Mouse (Mus musculus) embryonic facial prominence, embryonic 14.5 days (tissue): ENCODE measurements around the gene Mtch1. TPM values are rescaled to one million over a fixed set of nuclear protein-coding genes. Genes with fewer than 3 reads are reported as not detected.
A peak's percentile ranks its signal among the peaks of the same experiment; 100 is the strongest.

Experiments used
- ATAC-seq: fragments of 200-750 bp; cut with Nextera tagmentation; 2 replicates; pipeline ENCODE4 v1.8.0; 2017; ENCODE audit warnings: low read depth, moderate number of reproducible peaks, moderate TSS enrichment
- DNase-seq: peaks from one replicate; pipeline ENCODE4 v3.0.0-alpha.2; 2015; ENCODE audit warnings: low spot score
- H3K27ac ChIP-seq: fragments of 300-500 bp; sonication (generic); replicated peaks from 2 replicates; pipeline ENCODE4 v1.5.1; 2014; ENCODE audit warnings: low read depth, mild to moderate bottlenecking, low read length, moderate library complexity
- H3K27me3 ChIP-seq: fragments of 300-500 bp; sonication (generic); replicated peaks from 2 replicates; pipeline ENCODE4 v1.6.1; 2014; ENCODE audit warnings: low read length; ENCODE audit not compliant: control insufficient read depth, insufficient read depth
- H3K36me3 ChIP-seq: fragments of 300-500 bp; sonication (generic); 2 replicates; pipeline ENCODE4 v1.6.1; 2014; ENCODE audit warnings: low read length, mixed read lengths; ENCODE audit not compliant: control insufficient read depth, insufficient read depth
- H3K4me1 ChIP-seq: fragments of 300-500 bp; sonication (generic); 2 replicates; pipeline ENCODE4 v1.6.1; 2014; ENCODE audit warnings: antibody characterized with exemption, low read length; ENCODE audit not compliant: control insufficient read depth, insufficient read depth
- H3K4me2 ChIP-seq: fragments of 300-500 bp; sonication (generic); 2 replicates; pipeline ENCODE4 v1.6.1; 2014; ENCODE audit warnings: low read depth, mild to moderate bottlenecking, low read length, moderate library complexity, mixed read lengths
- H3K4me3 ChIP-seq: fragments of 300-500 bp; sonication (generic); 2 replicates; pipeline ENCODE4 v1.5.1; 2014; ENCODE audit warnings: low read depth, mild to moderate bottlenecking, low read length
- H3K9ac ChIP-seq: fragments of 300-500 bp; sonication (generic); 2 replicates; pipeline ENCODE4 v1.6.1; 2014; ENCODE audit warnings: low read depth, mild to moderate bottlenecking, low read length, moderate library complexity, mixed read lengths
- H3K9me3 ChIP-seq: fragments of 300-500 bp; sonication (generic); 2 replicates; pipeline ENCODE4 v1.6.1; 2016; ENCODE audit warnings: low read length; ENCODE audit not compliant: control insufficient read depth
- WGBS: fragments of 180-500 bp; shearing (Covaris S2); extraction: QIAGEN DNeasy Blood & Tissue Kit; methylation state at CpG from one replicate; pipeline ENCODE4 v1.1.7; 2014; 5-methylcytosine and 5-hydroxymethylcytosine counted together
- polyA plus RNA-seq: library from polyadenylated mRNA; unstranded; fragments of >200 nt; fragmentation: Nextera tagmentation; extraction: Ambion mirVana; gene quantifications from 2 replicates; pipeline ENCODE4 v1.2.1, GENCODE M21; 2014

Mtch1 gene
- polyA plus RNA-seq, 1 experiment from 2014 or later: 396 TPM

DNA sequence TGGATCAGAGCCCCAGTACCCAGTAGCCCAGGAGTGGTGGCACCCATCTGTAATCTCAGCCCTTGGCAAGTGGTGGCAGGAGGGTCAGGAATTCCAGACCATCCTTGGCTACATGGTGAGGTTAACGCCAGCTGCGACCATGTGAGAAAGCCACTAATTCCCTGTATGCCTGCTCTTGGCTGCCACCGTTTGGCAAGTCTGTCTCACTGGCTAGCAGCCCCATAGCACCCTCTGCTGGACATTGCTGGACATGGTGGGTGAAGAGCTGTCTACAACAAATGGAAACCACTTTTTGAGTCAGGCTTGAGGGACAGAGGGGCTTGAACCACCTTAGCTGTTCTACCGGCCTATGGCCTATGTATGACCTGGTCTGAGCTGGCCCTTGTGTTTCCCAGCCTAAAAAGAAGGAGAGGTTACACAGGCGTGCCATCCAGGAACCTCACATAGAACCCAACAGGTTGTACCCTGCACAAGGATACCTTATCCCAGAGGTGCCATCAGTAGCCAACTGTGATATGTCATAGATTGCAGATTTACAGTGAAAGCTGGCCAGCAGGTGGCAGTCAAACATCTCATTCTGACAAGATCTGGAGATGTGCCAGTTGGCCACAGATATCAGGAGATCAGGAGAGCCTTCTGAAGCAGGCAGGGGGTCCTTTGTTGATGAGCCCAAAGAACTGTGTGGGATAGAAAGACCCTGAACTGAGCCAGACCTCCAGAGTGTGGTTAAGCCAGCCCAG, 23.4 kb upstream of the Mtch1 start:
- H3K9ac ChIP-seq: no peak overlapping the region
- H3K27ac ChIP-seq: no peak overlapping the region
- H3K9me3 ChIP-seq: no peaks in the 10 kb centered on the region
- no peak overlapping the region for H3K4me3 ChIP-seq
- H3K36me3 ChIP-seq: no peaks in the 10 kb centered on the region
- peak; percentile 24; the same call in 1 of the 2 replicates for ATAC-seq
- H3K27me3 ChIP-seq: no peaks in the 10 kb centered on the region
- no peaks in the 10 kb centered on the region for H3K4me1 ChIP-seq
- no peak overlapping the region for H3K4me2 ChIP-seq
- 7% methylated on average over 5 of the region's 5 CpGs for WGBS
- peak; percentile 93 for DNase-seq

DNA sequence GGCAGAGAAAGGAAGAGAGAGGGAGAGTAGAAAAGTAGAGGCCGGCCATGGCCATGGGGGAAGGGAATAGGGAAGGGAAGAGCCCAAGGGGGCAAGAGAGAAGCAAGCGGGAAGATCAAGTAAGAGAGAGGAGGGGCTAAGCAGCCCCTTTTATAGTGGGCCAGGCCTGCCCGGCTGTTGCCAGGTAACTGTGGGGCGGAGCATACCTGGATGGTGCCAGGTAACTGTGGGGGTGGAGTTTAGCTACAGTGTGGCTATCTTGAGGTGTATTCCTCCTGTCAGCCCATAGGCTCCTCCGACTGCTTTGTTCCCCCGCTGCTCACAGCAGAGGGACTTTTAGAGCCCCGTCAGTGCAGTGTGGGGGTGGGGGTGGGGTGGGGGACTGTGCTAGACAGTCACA, 21.0 kb upstream of the Mtch1 start:
- H3K4me2 ChIP-seq: peak overlapping the region; percentile 40; the same call in 1 of the 2 replicates
- H3K9ac ChIP-seq: peak overlapping the region; percentile 40
- no peaks in the 10 kb centered on the region for H3K36me3 ChIP-seq
- peak overlapping the region; percentile 17; the same call in 1 of the 2 replicates for H3K4me3 ChIP-seq
- no peak overlapping the region for H3K27ac ChIP-seq
- ATAC-seq (peak; percentile 77), DNase-seq (peak; percentile 77)
- H3K9me3 ChIP-seq: no peaks in the 10 kb centered on the region
- H3K4me1 ChIP-seq: no peaks in the 10 kb centered on the region
- H3K27me3 ChIP-seq: no peaks in the 10 kb centered on the region
- 16% methylated on average over 6 of the region's 7 CpGs for WGBS

DNA sequence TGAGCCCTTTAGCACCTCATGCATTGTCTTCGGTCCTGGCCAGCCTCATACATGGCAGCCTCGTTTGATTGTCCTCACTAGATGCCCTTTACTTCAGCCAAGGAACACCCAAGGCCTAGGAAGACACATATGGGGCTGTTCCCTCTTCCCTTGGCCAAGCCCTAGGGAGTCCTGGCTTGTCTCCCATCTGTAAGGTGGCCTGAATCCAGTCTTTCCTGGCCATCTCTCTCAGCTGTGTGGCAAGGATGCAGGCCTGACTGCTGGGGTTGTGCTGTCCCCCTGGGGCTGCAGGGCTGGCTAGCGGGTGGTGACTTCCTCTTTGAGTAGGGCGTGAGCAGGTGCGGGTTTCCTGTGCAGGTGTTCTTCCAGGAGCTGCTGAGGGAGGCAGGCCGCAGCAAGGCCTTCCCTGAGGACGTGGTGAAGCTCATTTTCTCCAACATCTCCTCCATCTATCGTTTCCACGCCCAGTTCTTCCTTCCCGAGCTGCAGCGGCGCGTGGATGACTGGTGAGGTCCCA, 17.4 kb upstream of the Mtch1 start:
- 85% methylated on average over 13 of the region's 13 CpGs for WGBS
- no peaks in the 10 kb centered on the region for H3K9me3 ChIP-seq
- ATAC-seq (no peak), DNase-seq (no peak)
- H3K27me3 ChIP-seq: no peaks in the 10 kb centered on the region
- no peak overlapping the region for H3K27ac ChIP-seq
- H3K4me1 ChIP-seq: no peaks in the 10 kb centered on the region
- H3K4me2 ChIP-seq: no peak overlapping the region
- no peak overlapping the region for H3K4me3 ChIP-seq
- no peak overlapping the region for H3K9ac ChIP-seq
- H3K36me3 ChIP-seq: no peaks in the 10 kb centered on the region

DNA sequence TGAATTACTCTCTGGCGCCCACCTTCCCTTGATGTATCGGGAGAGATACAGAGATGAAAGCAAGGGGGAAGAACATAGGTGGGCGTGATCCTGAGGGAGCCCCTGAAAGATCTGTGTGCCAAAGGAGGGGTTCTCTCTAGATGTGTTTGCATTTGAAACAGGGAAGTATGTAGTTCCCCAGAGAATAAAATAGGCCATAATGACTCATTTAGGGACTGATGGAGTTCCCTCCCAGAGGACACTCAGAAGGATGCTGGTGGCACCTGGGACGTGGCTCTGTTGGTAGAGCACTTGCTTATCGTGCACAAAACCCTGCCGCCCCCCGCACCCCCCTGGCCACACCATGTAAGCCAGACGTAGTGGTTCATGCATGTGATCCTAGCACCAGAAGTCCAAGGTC, 15.4 kb upstream of the Mtch1 start:
- H3K27me3 ChIP-seq: no peaks in the 10 kb centered on the region
- H3K36me3 ChIP-seq: no peaks in the 10 kb centered on the region
- ATAC-seq: no peak
- no peaks in the 10 kb centered on the region for H3K4me1 ChIP-seq
- 73% methylated on average over 8 of the region's 8 CpGs for WGBS
- H3K9me3 ChIP-seq: no peaks in the 10 kb centered on the region
- H3K27ac ChIP-seq: no peak overlapping the region
- no peak overlapping the region for H3K4me2 ChIP-seq
- DNase-seq: no peak
- H3K9ac ChIP-seq: no peak overlapping the region
- H3K4me3 ChIP-seq: no peak overlapping the region

DNA sequence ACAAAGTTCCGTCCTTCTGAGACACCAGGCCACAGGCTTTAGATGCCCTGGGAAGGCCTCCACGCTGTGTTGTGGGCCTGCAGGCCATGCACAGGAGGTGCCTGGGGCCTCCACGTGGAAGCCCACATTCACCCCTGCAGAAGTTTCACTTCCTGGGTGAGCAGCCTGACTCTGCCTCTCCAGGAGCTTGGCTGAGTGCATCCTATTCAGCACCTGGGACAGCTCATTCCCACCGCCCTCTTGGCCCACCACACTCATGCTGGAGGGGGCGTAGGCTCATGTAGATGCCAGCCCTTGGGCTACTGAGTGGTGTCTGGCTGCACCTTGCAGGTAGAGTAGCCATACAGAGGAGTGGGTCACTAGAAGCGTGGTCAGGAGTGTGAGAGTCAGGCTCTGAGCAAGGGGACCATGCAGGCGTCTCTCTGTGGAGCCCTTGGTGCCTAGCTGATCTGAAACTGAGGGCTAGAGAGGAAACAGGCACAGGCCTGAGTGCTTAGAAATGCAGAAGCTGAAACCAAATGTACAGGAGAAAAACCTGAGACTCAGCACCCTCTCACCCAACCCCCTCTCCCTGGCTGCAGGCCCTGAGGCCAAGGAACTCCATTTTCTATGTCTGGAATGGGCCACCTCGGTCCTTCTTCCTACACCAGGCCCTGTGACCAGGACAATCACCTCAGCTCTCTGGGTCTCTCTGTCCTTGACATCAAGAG, 14.4 kb upstream of the Mtch1 start:
- no peaks in the 10 kb centered on the region for H3K36me3 ChIP-seq
- H3K4me2 ChIP-seq: no peak overlapping the region
- DNase-seq: no peak
- 54% methylated on average over 8 of the region's 8 CpGs for WGBS
- no peak overlapping the region for H3K27ac ChIP-seq
- H3K27me3 ChIP-seq: no peaks in the 10 kb centered on the region
- H3K4me1 ChIP-seq: no peaks in the 10 kb centered on the region
- ATAC-seq: no peak
- no peak overlapping the region for H3K9ac ChIP-seq
- no peak overlapping the region for H3K4me3 ChIP-seq
- H3K9me3 ChIP-seq: no peaks in the 10 kb centered on the region

DNA sequence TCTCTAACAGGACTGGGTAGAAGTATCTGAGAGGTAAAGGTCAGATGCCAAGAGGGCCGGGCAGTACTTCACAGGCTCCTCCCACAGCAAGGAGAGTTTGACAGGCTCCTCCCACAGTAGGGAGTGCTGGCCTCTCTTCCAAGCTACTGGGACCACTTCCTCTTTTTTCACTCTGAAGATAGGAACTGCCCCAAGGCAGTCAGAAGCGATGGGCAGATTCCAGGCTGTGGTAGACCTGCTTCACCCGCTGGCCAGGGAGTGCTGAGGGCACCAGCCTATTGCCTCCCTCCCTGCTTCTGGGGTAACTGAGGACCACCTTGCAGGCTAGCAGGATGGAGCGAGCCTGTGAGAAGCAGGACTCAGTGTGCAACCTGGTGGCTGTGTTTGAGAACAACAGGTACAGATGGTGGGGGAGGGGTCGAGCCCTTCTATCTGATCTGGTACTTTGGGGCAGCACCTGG, 13.1 kb upstream of the Mtch1 start, which contains the start of gene Fgd2:
Gene Fgd2 (plus strand): TSS at position 154 of the 461 bp plus-strand sequence.
- no peaks in the 10 kb centered on the region for H3K9me3 ChIP-seq
- H3K9ac ChIP-seq: 0 out of 2 replicates have a peak within 1 kb of the TSS, but pooled peaks have one; percentile 22
- H3K4me3 ChIP-seq: no peak within 1 kb of the TSS
- DNase-seq: no peak
- H3K27ac ChIP-seq: no peak within 1 kb of the TSS
- 13% methylated on average over 5 of the region's 5 CpGs for WGBS
- H3K4me2 ChIP-seq: no peak within 1 kb of the TSS
- H3K36me3 ChIP-seq: no peaks in the 10 kb centered on the region
- H3K4me1 ChIP-seq: peaks cover 11% of the 10 kb centered on the region
- no peak for ATAC-seq
- H3K27me3 ChIP-seq: no peaks in the 10 kb centered on the region

DNA sequence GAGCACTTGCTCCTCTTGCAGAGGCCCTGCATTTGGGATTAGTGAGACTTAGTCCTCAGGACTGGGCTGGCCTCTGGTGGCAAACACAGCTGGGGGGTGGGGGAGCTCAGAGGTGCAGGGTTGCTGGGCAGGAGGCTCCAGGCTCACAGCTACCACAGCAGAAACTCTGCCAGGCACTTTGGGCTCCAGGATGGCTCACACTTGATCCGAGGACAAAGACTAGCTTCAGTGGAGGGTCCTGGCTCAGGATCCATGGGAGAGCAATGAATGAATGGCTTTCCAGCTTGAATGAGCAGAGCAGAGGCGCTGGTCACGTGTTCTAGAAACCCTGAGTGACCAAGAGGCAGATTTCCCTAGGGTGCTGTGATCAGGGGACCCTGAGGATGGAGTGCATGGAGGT, 11.2 kb upstream of the Mtch1 start:
- Histone ChIP-seq H3K4me3 (no peak overlapping the region), H3K36me3 (no peaks in the 10 kb centered on the region), H3K4me2 (no peak overlapping the region), H3K9me3 (no peaks in the 10 kb centered on the region), H3K9ac (no peak overlapping the region), H3K27me3 (no peaks in the 10 kb centered on the region), H3K4me1 (peaks cover 16% of the 10 kb centered on the region), H3K27ac (no peak overlapping the region)
- no peak for ATAC-seq
- DNase-seq: no peak
- 45% methylated on average over 3 of the region's 3 CpGs for WGBS

DNA sequence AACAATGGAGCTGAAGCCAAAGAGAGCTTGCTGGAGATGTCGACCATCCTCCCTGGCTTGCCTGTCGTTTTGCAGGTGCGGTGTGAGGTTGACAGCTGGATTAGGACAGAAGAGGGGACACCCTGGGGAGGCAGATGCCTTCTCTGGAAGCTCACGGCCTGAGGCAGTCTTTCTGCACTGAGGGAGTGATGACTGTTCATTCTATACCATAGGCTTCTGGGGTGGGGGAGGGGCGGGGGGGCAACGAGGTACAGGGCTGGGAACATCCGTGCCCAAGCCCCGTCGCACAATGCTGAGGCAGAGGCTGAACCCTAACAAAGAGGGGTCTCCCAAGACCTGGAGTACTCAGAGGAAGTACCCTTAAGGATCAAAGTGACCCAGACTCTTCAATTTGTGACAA, 9.1 kb upstream of the Mtch1 start:
- Histone ChIP-seq H3K4me2 (peak overlapping the region; percentile 56), H3K9ac (peak overlapping the region; percentile 3; the same call in 1 of the 2 replicates), H3K36me3 (no peaks in the 10 kb centered on the region), H3K27ac (peak overlapping the region; percentile 88; the same call in 1 of the 2 replicates), H3K4me1 (peaks cover 16% of the 10 kb centered on the region), H3K27me3 (no peaks in the 10 kb centered on the region), H3K9me3 (no peaks in the 10 kb centered on the region), H3K4me3 (peak overlapping the region; percentile 27)
- WGBS: 15% methylated on average over 9 of the region's 9 CpGs
- no peak for DNase-seq
- peak; percentile 19; the same call in 1 of the 2 replicates for ATAC-seq
